Mouse (Mus musculus) common myeloid progenitor, adult 5-6 weeks (primary cell): ENCODE measurements around the gene Cd55b. TPM values are rescaled to one million over a fixed set of nuclear protein-coding genes. Genes with fewer than 3 reads are reported as not detected.

Source experiments
- ATAC-seq: replicated peaks from 2 replicates; pipeline ENCODE4 v1.8.0; 2016; ENCODE audit warnings: low read depth, mild to moderate bottlenecking, moderate TSS enrichment, inconsistent platforms; ENCODE audit not compliant: poor library complexity, severe bottlenecking
- total RNA-seq: library from RNA; stranded (forward); fragments of 200-1000, 187-1606 nt; gene quantifications from 2 replicates; pipeline ENCODE4 v1.2.3, GENCODE M21; 2017

The Cd55b gene
- total RNA-seq, 1 experiment from 2014 or later: not detected

DNA sequence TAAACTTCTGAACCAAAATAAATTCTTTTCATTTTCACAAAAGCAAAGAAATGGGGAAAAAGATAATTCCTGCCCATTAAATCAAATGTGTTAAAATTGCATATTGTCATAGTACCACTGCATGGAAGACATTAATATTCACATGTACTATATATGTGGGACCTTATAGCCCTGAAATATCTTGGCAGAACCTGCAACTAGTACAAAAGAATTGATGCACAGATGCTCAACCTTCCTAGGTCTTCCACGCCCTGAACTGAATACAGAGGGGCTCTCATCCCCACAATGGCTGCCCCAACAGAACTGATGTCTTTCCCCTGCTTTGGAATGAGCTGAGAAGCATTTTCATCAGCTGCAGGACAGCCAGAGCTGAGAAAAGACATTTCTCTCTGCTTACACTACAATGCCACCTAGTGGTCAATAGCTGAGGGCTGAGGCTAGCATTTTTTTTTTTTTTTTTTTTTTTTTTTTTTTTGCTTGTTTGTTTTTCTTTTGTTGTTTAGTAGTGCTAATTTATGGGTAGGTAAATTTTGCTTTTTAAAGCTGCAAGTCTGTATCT lies 72.7 kb downstream of the Cd55b start:
- peak; percentile 82 for ATAC-seq

DNA sequence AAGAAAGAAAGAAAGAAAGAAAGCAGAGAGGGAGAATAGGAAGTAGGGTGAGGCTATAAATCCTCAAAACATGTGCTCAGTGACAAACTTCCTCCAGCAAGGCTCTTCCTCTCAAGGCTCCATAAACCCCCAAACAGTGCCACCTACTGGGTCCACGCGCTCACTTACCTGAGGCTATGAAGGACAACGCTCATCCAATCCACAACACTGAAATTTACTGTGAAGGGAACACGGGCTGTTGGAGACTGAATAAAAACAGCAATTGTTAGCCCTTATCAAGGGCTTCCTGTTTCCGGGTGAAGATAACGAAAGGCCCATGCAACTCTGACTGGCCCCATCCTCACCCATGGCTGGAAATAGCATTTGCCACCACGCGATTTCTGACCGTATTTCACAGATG lies 80.4 kb downstream of the Cd55b start:
- ATAC-seq: peak; percentile 84

Other genes with a start within 250 kb of the Cd55b start
- gene Cd55, start 39.7 kb upstream of the Cd55b start, total RNA-seq: 21.2 and 32.4 TPM in 2 replicates
- gene Zp3r, start 206.6 kb upstream of the Cd55b start, total RNA-seq: not detected in 2 replicates
- not detected in 2 replicates for gene C4bp, start 238.6 kb upstream of the Cd55b start, total RNA-seq